Mouse (Mus musculus): ENCODE results near the gene Aldh4a1.

DNA sequence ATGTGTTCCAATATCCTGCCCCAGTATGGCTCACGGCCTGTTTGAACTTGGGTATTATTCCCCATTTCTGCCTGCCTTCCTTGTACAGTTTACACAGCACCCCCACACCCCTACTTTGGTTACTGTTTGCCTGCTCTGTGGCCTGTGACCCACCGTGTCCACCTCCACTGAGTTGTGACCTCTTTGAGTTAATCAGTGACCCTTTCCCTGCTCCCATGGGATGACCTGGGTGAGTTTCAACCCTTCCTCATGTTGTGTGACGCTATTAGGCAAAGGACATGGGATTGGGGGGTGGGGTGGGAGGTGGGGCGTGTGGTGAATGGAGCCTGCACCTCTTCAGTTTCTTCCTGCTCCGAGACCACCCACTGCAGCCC lies 1.4 kb downstream of the Aldh4a1 start:
- TF ChIP-seq CTCF (IDR thresholded peaks at IDR 0.05; ENCODE audit: control insufficient read depth, insufficient read depth, insufficient read length) (no peak), USF1 (IDR thresholded peaks at IDR 0.05; ENCODE audit: low read depth) (no peak), MAX (IDR thresholded peaks at IDR 0.05) (no peak), MYOG (IDR thresholded peaks at IDR 0.05; ENCODE audit: control insufficient read depth, extremely low read depth, insufficient read length) (no peak), FOSL1 (IDR thresholded peaks at IDR 0.05; ENCODE audit: insufficient read depth, low read length, poor library complexity, severe bottlenecking) (no peak), CEBPB (IDR thresholded peaks at IDR 0.05; ENCODE audit: low read depth) (no peak), MYOD1 (IDR thresholded peaks at IDR 0.05; ENCODE audit: control insufficient read depth, insufficient read length, low read depth) (no peak)

All from C2C12 (cell line).